Mouse (Mus musculus): ENCODE data around the gene Krt79.

Gene Krt79

GRCm38 (mm10) chr15:101940274-101940829 lies at the start of gene Krt79:
TSS of gene Krt79 (minus strand) at chr15:101940324.
- no peak for DNase-seq (ENCODE audit: low spot score in 2 of 2)

- no peak for DNase-seq (ENCODE audit: low spot score in 2 of 2)
These were observed 48.6 kb upstream of the Krt79 start for GRCm38 (mm10) chr15:101988714-101989113.

- peak; percentile 62 to 83 for DNase-seq (ENCODE audit: low spot score in 2 of 2)
These were observed 48.0 kb upstream of the Krt79 start for GRCm38 (mm10) chr15:101988119-101988518.

- DNase-seq (ENCODE audit: low spot score in 2 of 2): no peak
These were observed 44.6 kb upstream of the Krt79 start for GRCm38 (mm10) chr15:101984746-101985145.

GRCm38 (mm10) chr15:101983949-101984601 lies 44.0 kb upstream of the Krt79 start:
- DNase-seq (ENCODE audit: low spot score in 2 of 2): peak; percentile 87 to 91

- no peak for DNase-seq (ENCODE audit: low spot score in 2 of 2)
These were observed 43.3 kb upstream of the Krt79 start for GRCm38 (mm10) chr15:101983315-101983948.

GRCm38 (mm10) chr15:101980849-101981248 lies 40.7 kb upstream of the Krt79 start:
- no peak for DNase-seq (ENCODE audit: low spot score in 2 of 2)

- peak; percentile 28 to 40 for DNase-seq (ENCODE audit: low spot score in 2 of 2)
These were observed 37.1 kb upstream of the Krt79 start for GRCm38 (mm10) chr15:101977043-101977726.

- DNase-seq (ENCODE audit: low spot score in 2 of 2): no peak
These were observed 36.5 kb upstream of the Krt79 start for GRCm38 (mm10) chr15:101976641-101977040.

- DNase-seq (ENCODE audit: low spot score in 2 of 2): no peak
These were observed 35.9 kb upstream of the Krt79 start for GRCm38 (mm10) chr15:101976023-101976422.

GRCm38 (mm10) chr15:101974083-101974845 lies 34.1 kb upstream of the Krt79 start:
- DNase-seq (ENCODE audit: low spot score in 2 of 2): no peak

- peak; percentile 88 to 98 for DNase-seq (ENCODE audit: low spot score in 2 of 2)
These were observed 33.4 kb upstream of the Krt79 start for GRCm38 (mm10) chr15:101973414-101974077.

GRCm38 (mm10) chr15:101970536-101970935 lies 30.4 kb upstream of the Krt79 start:
- DNase-seq (ENCODE audit: low spot score in 2 of 2): peak in 1 of 2 experiments; percentile 28

- no peak for DNase-seq (ENCODE audit: low spot score in 2 of 2)
These were observed 26.7 kb upstream of the Krt79 start for GRCm38 (mm10) chr15:101966808-101967207.

- no peak for DNase-seq (ENCODE audit: low spot score in 2 of 2)
These were observed 18.8 kb upstream of the Krt79 start for GRCm38 (mm10) chr15:101958891-101959290.

GRCm38 (mm10) chr15:101954187-101954586 lies 14.1 kb upstream of the Krt79 start, which contains the start of gene Krt78:
TSS of gene Krt78 (minus strand) at chr15:101954287.
- DNase-seq (ENCODE audit: low spot score in 2 of 2): no peak

GRCm38 (mm10) chr15:101952733-101953474 lies 12.8 kb upstream of the Krt79 start:
- no peak for DNase-seq (ENCODE audit: low spot score in 2 of 2)

- DNase-seq (ENCODE audit: low spot score in 2 of 2): no peak
These were observed 5.3 kb upstream of the Krt79 start for GRCm38 (mm10) chr15:101945430-101945829.

GRCm38 (mm10) chr15:101941948-101942347 lies 1.8 kb upstream of the Krt79 start:
- no peak for DNase-seq (ENCODE audit: low spot score in 2 of 2)

GRCm38 (mm10) chr15:101938600-101939308 lies 1.4 kb downstream of the Krt79 start:
- DNase-seq (ENCODE audit: low spot score in 2 of 2): no peak

Measured in frontal cortex, postnatal 14 days (tissue).